Mouse (Mus musculus): ENCODE results near the gene Gucy2c. TPM values are rescaled to one million over a fixed set of nuclear protein-coding genes. Genes with fewer than 3 reads are reported as not detected.

Gucy2c gene
- 0.26 and 0.27 TPM in 2 replicates for polyA plus RNA-seq (2012; rRNA removed)

GRCm38 (mm10) chr6:136781377-136781986 is at the start of gene Gucy2c:
Gene Gucy2c, minus strand, starts transcription at chr6:136781765.

GRCm38 (mm10) chr6:136827881-136828561 is 46.5 kb upstream of the Gucy2c start, which contains the start of gene Wbp11:
Gene Wbp11, minus strand, starts transcription at chr6:136828233.

GRCm38 (mm10) chr6:136827516-136827880 is 45.9 kb upstream of the Gucy2c start, which contains the start of gene BC049715:
Gene BC049715, plus strand, starts transcription at chr6:136827626.

GRCm38 (mm10) chr6:136808014-136808417 is 26.5 kb upstream of the Gucy2c start, which contains the start of gene H2afj:
Gene H2afj, plus strand, starts transcription at chr6:136808244.

GRCm38 (mm10) chr6:136803739-136804633 is 22.4 kb upstream of the Gucy2c start, which contains the start of gene Hist4h4:
Gene Hist4h4, minus strand, starts transcription at chr6:136804415.

GRCm38 (mm10) chr6:136661706-136662016 is 119.9 kb downstream of the Gucy2c start, which contains the start of gene Plbd1:
Gene Plbd1, minus strand, starts transcription at chr6:136661928.

Other genes starting within 250 kb of the Gucy2c start
- gene Plbd1, start 119.8 kb downstream of the Gucy2c start, polyA plus RNA-seq (2012; rRNA removed) = 7.0 and 7.7 TPM in 2 replicates
- gene Hist4h4, start 22.6 kb upstream of the Gucy2c start, polyA plus RNA-seq (2012; rRNA removed) = 0.41 and 0.69 TPM in 2 replicates
- 241 and 664 TPM in 2 replicates for gene H2afj, start 26.5 kb upstream of the Gucy2c start, polyA plus RNA-seq (2012; rRNA removed)
- 0.03 and 0.63 TPM in 2 replicates for gene BC049715, start 45.9 kb upstream of the Gucy2c start, polyA plus RNA-seq (2012; rRNA removed)
- gene Wbp11, start 46.5 kb upstream of the Gucy2c start, polyA plus RNA-seq (2012; rRNA removed) = 17.8 and 18.8 TPM in 2 replicates
- not detected in 2 replicates for gene Smco3, start 53.7 kb upstream of the Gucy2c start, polyA plus RNA-seq (2012; rRNA removed)
- 0.24 and 0.30 TPM in 2 replicates for gene Art4, start 76.0 kb upstream of the Gucy2c start, polyA plus RNA-seq (2012; rRNA removed)
- gene Mgp, start 94.1 kb upstream of the Gucy2c start, polyA plus RNA-seq (2012; rRNA removed) = 213 and 233 TPM in 2 replicates
- gene Erp27, start 140.4 kb upstream of the Gucy2c start, polyA plus RNA-seq (2012; rRNA removed) = not detected in 2 replicates
- 0.01 TPM in 1 of 2 replicates, not detected in the other for gene Pde6h, start 142.1 kb upstream of the Gucy2c start, polyA plus RNA-seq (2012; rRNA removed)
- gene Arhgdib, start 160.1 kb upstream of the Gucy2c start, polyA plus RNA-seq (2012; rRNA removed) = 5.7 and 11.6 TPM in 2 replicates